Mouse (Mus musculus) mouse trophoblast stem cell (cell line): Measurements from ENCODE around the gene Hdac9.

Experiments
- in situ Hi-C, 2 experiments: fragments of 300-500 bp; cut with MseI, MboI; formaldehyde crosslinking; loops; 2 replicates in 1 of 2; 3 replicates in 1 of 2; pipeline ENCODE4 v1.15.1; 2025

Hdac9 gene

GRCm38 (mm10) chr12:34916995-34917394, at the start of gene Hdac9:
Gene Hdac9, minus strand, starts transcription at chr12:34917095.
- in situ Hi-C loops = no loop called here

- in situ Hi-C loops = loop anchor here (25.0 kb wide), 1 partner anchor 238 kb away; no protein-coding TSS in a partner anchor
These were observed 32.3 kb upstream of the Hdac9 start for GRCm38 (mm10) chr12:34949066-34949706.

- in situ Hi-C loops = loop anchor here (25.0 kb wide), 1 partner anchor 249 kb away; no protein-coding TSS in a partner anchor
These were observed 21.0 kb upstream of the Hdac9 start for GRCm38 (mm10) chr12:34937918-34938317.

GRCm38 (mm10) chr12:34908008-34908407, 8.9 kb downstream of the Hdac9 start:
- in situ Hi-C loops = no loop called here

- in situ Hi-C loops = no loop called here
These were observed 9.4 kb downstream of the Hdac9 start for GRCm38 (mm10) chr12:34907506-34907850.

GRCm38 (mm10) chr12:34906704-34907505, 10.0 kb downstream of the Hdac9 start:
- in situ Hi-C loops = no loop called here

GRCm38 (mm10) chr12:34906376-34906703, 10.6 kb downstream of the Hdac9 start:
- in situ Hi-C loops = no loop called here

GRCm38 (mm10) chr12:34900241-34900640, 16.7 kb downstream of the Hdac9 start:
- in situ Hi-C loops = no loop called here

- in situ Hi-C loops = no loop called here
These were observed 22.0 kb downstream of the Hdac9 start for GRCm38 (mm10) chr12:34894867-34895266.

GRCm38 (mm10) chr12:34888694-34889093, 28.2 kb downstream of the Hdac9 start:
- in situ Hi-C loops = no loop called here

- in situ Hi-C loops = no loop called here
These were observed 42.0 kb downstream of the Hdac9 start for GRCm38 (mm10) chr12:34874926-34875325.

- in situ Hi-C loops = no loop called here
These were observed 45.9 kb downstream of the Hdac9 start for GRCm38 (mm10) chr12:34871028-34871427.

GRCm38 (mm10) chr12:34841196-34841595, 75.7 kb downstream of the Hdac9 start:
- in situ Hi-C loops = no loop called here

- in situ Hi-C loops = no loop called here
These were observed 79.6 kb downstream of the Hdac9 start for GRCm38 (mm10) chr12:34837318-34837717.

GRCm38 (mm10) chr12:34836864-34837263, 80.0 kb downstream of the Hdac9 start:
- in situ Hi-C loops = no loop called here

- in situ Hi-C loops = no loop called here
These were observed 80.8 kb downstream of the Hdac9 start for GRCm38 (mm10) chr12:34836085-34836484.

- in situ Hi-C loops = no loop called here
These were observed 81.4 kb downstream of the Hdac9 start for GRCm38 (mm10) chr12:34835493-34835892.

- in situ Hi-C loops = no loop called here
These were observed 88.2 kb downstream of the Hdac9 start for GRCm38 (mm10) chr12:34828684-34829083.

- in situ Hi-C loops = no loop called here
These were observed 90.0 kb downstream of the Hdac9 start for GRCm38 (mm10) chr12:34826931-34827330.

GRCm38 (mm10) chr12:34820229-34820628, 96.7 kb downstream of the Hdac9 start:
- in situ Hi-C loops = no loop called here

- in situ Hi-C loops = no loop called here
These were observed 105.0 kb downstream of the Hdac9 start for GRCm38 (mm10) chr12:34811673-34812613.

- in situ Hi-C loops = no loop called here
These were observed 106.7 kb downstream of the Hdac9 start for GRCm38 (mm10) chr12:34810221-34810620.
